Mouse (Mus musculus) embryonic facial prominence, embryonic 10.5 days (tissue): ENCODE data around the gene Gm2056. TPM values are rescaled to one million over a fixed set of nuclear protein-coding genes. Genes with fewer than 3 reads are reported as not detected.
"Not testable (repeated sequence)": the region's sequence is repeated elsewhere in the genome, so short reads cannot be mapped to it uniquely, and the experiment has no call there.

ENCODE experiments used
- DNase-seq: peaks from one replicate; pipeline ENCODE4 v3.0.0-alpha.2; 2017; ENCODE audit warnings: low spot score
- H3K27ac ChIP-seq: fragments of 300-500 bp; sonication (generic); replicated peaks from 2 replicates; pipeline ENCODE4 v1.5.1; 2016; ENCODE audit warnings: mild to moderate bottlenecking
- H3K27me3 ChIP-seq: fragments of 300-500 bp; sonication (generic); replicated peaks from 2 replicates; pipeline ENCODE4 v1.6.1; 2016; ENCODE audit warnings: low read depth, mild to moderate bottlenecking; ENCODE audit not compliant: poor library complexity, severe bottlenecking
- H3K36me3 ChIP-seq: fragments of 300-500 bp; sonication (generic); replicated peaks from 2 replicates; pipeline ENCODE4 v1.6.1; 2016; ENCODE audit warnings: mild to moderate bottlenecking, moderate library complexity
- H3K4me1 ChIP-seq: fragments of 300-500 bp; sonication (generic); 2 replicates; pipeline ENCODE4 v1.6.1; 2016
- H3K4me3 ChIP-seq: fragments of 300-500 bp; sonication (generic); 2 replicates; pipeline ENCODE4 v1.5.1; 2016; ENCODE audit warnings: mild to moderate bottlenecking, moderate library complexity
- H3K9me3 ChIP-seq: fragments of 300-500 bp; sonication (generic); 2 replicates; pipeline ENCODE4 v1.6.1; 2016; ENCODE audit warnings: mild to moderate bottlenecking
- WGBS: fragments of 180-500 bp; shearing (Covaris S2); methylation state at CpG from one replicate; pipeline ENCODE4 v1.1.7; 2016; 5-methylcytosine and 5-hydroxymethylcytosine counted together
- polyA plus RNA-seq: library from polyadenylated mRNA; unstranded; fragments of >200 nt; fragmentation: Nextera tagmentation; extraction: Ambion mirVana; gene quantifications from 2 replicates; pipeline ENCODE4 v1.2.1, GENCODE M21; 2016

Gm2056 gene
- not detected in 2 replicates for polyA plus RNA-seq

- not testable (repeated sequence) for DNase-seq, H3K27me3 ChIP-seq, H3K4me1 ChIP-seq, H3K27ac ChIP-seq, H3K36me3 ChIP-seq, H3K4me3 ChIP-seq
- H3K9me3 ChIP-seq: peaks cover 12% of the 10 kb centered on the region; the same call in 1 of the 2 replicates
- 93% methylated on average over 1 of the region's 1 CpGs for WGBS
Observed at GRCm38 (mm10) chr12:88026704-88027103, at the start of gene Gm2056. TSS of gene Gm2056 (plus strand) at chr12:88027004.

GRCm38 (mm10) chr12:87984000-87984399 is 42.8 kb upstream of the Gm2056 start:
- H3K9me3 ChIP-seq, H3K27me3 ChIP-seq, DNase-seq, H3K4me3 ChIP-seq, H3K4me1 ChIP-seq, H3K27ac ChIP-seq, H3K36me3 ChIP-seq: not testable (repeated sequence)

- not testable (repeated sequence) for H3K9me3 ChIP-seq, H3K36me3 ChIP-seq, H3K27ac ChIP-seq, H3K27me3 ChIP-seq, DNase-seq, H3K4me3 ChIP-seq, H3K4me1 ChIP-seq
- WGBS: 72% methylated on average over 3 of the region's 3 CpGs
Observed at GRCm38 (mm10) chr12:88004118-88004517, 22.7 kb upstream of the Gm2056 start.

- 78% methylated on average over 1 of the region's 1 CpGs for WGBS
- H3K4me1 ChIP-seq, H3K27ac ChIP-seq, DNase-seq, H3K36me3 ChIP-seq, H3K9me3 ChIP-seq, H3K27me3 ChIP-seq, H3K4me3 ChIP-seq: not testable (repeated sequence)
Observed at GRCm38 (mm10) chr12:88011548-88011947, 15.3 kb upstream of the Gm2056 start, which contains the start of gene Gm2075. TSS of gene Gm2075 (plus strand) at chr12:88011848.

- not testable (repeated sequence) for H3K27ac ChIP-seq, H3K4me3 ChIP-seq, DNase-seq, H3K36me3 ChIP-seq, H3K27me3 ChIP-seq, H3K4me1 ChIP-seq, H3K9me3 ChIP-seq
- 76% methylated on average over 2 of the region's 2 CpGs for WGBS
Observed at GRCm38 (mm10) chr12:88018671-88019070, 8.1 kb upstream of the Gm2056 start, which contains the start of gene Gm6803. TSS of gene Gm6803 (minus strand) at chr12:88018771.

GRCm38 (mm10) chr12:88032250-88032649 is 5.4 kb downstream of the Gm2056 start:
- WGBS: 94% methylated on average over 5 of the region's 5 CpGs
- DNase-seq, H3K4me3 ChIP-seq, H3K27ac ChIP-seq, H3K27me3 ChIP-seq, H3K4me1 ChIP-seq, H3K36me3 ChIP-seq: not testable (repeated sequence)
- H3K9me3 ChIP-seq: peaks cover 10% of the 10 kb centered on the region; the same call in 1 of the 2 replicates

- H3K27ac ChIP-seq, H3K27me3 ChIP-seq, H3K36me3 ChIP-seq, H3K4me3 ChIP-seq, H3K9me3 ChIP-seq, DNase-seq, H3K4me1 ChIP-seq: not testable (repeated sequence)
Observed at GRCm38 (mm10) chr12:88039062-88039461, 12.3 kb downstream of the Gm2056 start.

- H3K4me1 ChIP-seq, H3K9me3 ChIP-seq, H3K36me3 ChIP-seq, H3K4me3 ChIP-seq, H3K27me3 ChIP-seq, DNase-seq, H3K27ac ChIP-seq: not testable (repeated sequence)
- 90% methylated on average over 1 of the region's 1 CpGs for WGBS
Observed at GRCm38 (mm10) chr12:88039703-88040102, 12.9 kb downstream of the Gm2056 start.

- not testable (repeated sequence) for H3K9me3 ChIP-seq, H3K4me1 ChIP-seq, H3K27me3 ChIP-seq, H3K27ac ChIP-seq, H3K4me3 ChIP-seq, H3K36me3 ChIP-seq, DNase-seq
- 70% methylated on average over 1 of the region's 1 CpGs for WGBS
Observed at GRCm38 (mm10) chr12:88045226-88045625, 18.4 kb downstream of the Gm2056 start.

Other genes starting within 250 kb of the Gm2056 start
- gene Gm21936, start 231.5 kb upstream of the Gm2056 start, polyA plus RNA-seq: not detected in 2 replicates
- gene BB287469, start 210.4 kb upstream of the Gm2056 start, polyA plus RNA-seq: not detected in 2 replicates
- gene Gm2001, start 184.7 kb upstream of the Gm2056 start, polyA plus RNA-seq: not detected in 2 replicates
- gene Gm2016, start 152.9 kb upstream of the Gm2056 start, polyA plus RNA-seq: not detected in 2 replicates
- gene Gm2022, start 131.6 kb upstream of the Gm2056 start, polyA plus RNA-seq: not detected in 2 replicates
- gene Gm2035, start 107.1 kb upstream of the Gm2056 start, polyA plus RNA-seq: not detected in 2 replicates
- gene Gm2042, start 72.9 kb upstream of the Gm2056 start, polyA plus RNA-seq: not detected in 2 replicates
- not detected in 2 replicates for gene Gm2075, start 15.2 kb upstream of the Gm2056 start, polyA plus RNA-seq
- gene Gm6803, start 8.2 kb upstream of the Gm2056 start, polyA plus RNA-seq: not detected in 2 replicates
- not detected in 2 replicates for gene Gm16368, start 56.7 kb downstream of the Gm2056 start, polyA plus RNA-seq
- not detected in 2 replicates for gene Gm10436, start 155.1 kb downstream of the Gm2056 start, polyA plus RNA-seq
- not detected in 2 replicates for gene Gm8332, start 223.1 kb downstream of the Gm2056 start, polyA plus RNA-seq
- gene Gm5662, start 247.5 kb downstream of the Gm2056 start, polyA plus RNA-seq: not detected in 2 replicates